Mouse (Mus musculus) spleen, postnatal 10 days (tissue): Measurements from ENCODE around the gene Plxnb2.
A peak's percentile ranks its signal among the peaks of the same experiment; 100 is the strongest.

Experiments
- DNase-seq, 2 experiments: peaks; one replicate each; pipeline ENCODE4 v3.0.0; 2021 to 2022; ENCODE audit warnings: low spot score in 2 of 2

Gene Plxnb2

DNA sequence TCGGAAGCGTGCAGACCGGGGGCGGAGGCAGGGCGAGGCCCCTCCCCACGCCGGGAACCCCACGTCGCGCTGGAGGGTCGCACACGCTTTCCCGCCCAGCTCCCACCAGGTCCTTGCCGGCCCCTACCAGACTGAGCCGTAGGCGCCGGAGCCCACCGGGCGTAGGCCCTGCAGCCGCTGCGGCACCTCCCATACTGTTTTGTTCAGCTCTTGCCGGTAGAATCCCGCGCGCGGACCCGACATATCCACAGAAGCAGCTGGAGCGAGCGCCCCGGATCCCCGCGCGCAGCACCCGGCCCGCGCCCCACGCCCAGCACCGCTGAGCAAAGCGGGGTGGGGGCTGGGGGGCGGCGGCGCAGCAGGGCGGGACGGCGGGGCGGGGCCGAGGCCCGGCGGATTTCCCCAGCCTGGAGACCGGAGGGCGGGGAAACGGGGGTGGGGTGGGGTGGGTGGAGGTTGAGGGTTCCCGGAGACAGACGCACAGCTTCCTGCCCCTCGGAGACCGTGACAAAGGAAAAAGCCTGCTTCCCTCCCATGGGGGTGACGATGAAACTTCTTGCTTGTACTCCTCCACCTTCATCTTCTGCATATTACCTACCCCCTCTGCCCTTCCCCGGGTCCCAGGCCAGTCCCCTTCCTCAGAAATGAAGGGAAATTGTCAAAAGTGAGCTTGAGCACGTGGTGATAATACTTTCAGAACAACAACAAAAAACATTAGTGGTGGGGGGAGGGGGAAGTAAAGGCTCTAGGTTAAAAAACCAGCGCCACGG is 31.1 kb downstream of the Plxnb2 start, which contains the start of gene Mapk11:
Gene Mapk11, minus strand, starts transcription at position 358 of the 770 bp plus-strand sequence.
- peak in 1 of 2 experiments; percentile 41 for DNase-seq

DNA sequence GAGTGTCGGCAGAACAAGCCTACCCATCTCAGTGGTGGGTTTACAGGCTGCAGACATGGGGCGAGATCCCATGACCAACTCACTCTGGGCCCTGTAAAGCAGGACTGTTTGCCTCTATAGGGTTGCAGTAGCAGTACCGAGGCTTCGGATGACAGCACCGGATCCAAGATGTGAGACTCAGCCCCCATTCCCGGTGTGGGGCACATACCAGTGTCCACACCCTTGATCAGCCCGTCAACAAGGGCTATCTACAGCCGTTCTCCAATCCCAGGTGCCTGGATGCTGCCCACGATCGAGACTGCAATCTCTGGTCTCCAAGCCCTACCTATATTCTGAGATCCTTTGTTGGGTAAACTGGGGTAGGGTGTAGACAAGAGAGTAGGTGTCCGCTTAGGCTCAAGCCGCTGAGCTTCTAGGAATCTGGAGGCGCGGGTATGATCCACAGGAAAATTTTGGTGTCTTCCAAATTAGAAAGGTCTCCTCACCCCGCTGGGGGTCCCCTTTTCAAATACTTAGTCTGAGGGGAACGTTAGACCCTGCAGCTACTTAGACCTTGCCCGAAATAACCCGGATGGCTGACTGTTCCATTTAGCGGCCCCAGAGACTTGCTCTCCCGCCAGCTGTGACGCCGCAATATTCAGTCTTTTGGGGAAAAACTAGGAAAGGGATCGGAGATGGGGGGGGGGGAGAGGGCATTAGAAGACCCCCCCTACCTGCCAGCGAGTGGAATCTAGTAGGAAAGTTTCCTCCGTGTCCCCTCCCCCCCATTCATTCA is 31.9 kb downstream of the Plxnb2 start:
- DNase-seq = no peak

DNA sequence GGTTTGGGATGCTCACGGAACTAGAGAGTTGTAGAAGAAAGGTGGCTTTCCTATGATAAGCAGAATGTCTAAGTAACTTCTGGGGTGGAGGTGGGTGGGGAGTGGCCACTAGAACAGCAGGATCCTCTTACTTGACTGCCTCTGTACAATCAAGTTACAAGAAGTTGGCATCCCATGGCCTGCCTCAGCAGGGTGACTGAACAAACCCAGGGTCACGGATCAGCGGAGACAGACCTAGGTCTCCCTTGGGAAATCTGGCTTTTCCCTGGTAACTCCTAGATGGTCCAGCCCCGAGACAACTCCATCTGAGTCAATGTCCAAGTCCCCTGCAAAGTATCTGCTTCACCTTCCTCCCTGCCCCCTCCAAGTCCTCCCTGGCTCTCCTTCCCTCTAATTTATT is 32.7 kb downstream of the Plxnb2 start:
- DNase-seq = no peak

DNA sequence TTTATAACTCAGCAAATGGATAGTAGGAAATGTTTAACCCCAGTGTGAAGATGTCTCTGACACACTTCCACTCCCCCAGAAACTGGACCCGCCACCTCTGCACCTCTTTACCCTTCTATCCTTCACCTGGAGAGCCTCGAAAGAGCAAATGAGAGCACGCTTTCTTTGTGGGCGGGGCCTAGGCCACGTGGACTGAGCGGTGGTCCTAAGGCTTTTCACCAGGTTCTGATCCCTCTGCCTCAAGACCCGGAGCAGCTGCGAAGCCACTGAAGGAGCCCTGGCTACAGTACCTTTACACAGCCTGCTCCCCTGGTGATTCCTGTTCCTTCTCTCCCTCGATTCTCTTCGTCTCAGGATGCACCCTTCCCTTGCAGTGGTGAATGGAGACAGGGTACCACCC is 33.1 kb downstream of the Plxnb2 start:
- DNase-seq = no peak

DNA sequence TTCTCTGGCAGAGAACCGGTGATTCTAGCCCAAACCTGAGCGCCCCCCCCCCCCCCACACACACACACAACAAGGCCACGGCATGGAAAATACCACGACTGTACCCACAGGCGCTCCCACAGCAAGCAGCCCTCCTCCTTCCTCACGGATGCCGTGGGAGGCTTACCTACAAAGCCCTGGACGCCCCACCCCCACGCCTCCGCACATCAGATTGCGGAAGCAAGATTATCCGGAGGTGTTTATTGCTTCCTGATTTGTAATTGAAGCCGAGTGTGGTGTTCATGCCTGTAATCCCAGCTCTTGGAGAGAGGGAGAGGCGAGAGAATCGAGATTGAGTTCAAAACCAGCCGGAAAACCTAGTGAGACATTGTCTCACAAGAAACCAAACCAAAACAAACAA is 33.6 kb downstream of the Plxnb2 start:
- DNase-seq = peak in 1 of 2 experiments; percentile 72

DNA sequence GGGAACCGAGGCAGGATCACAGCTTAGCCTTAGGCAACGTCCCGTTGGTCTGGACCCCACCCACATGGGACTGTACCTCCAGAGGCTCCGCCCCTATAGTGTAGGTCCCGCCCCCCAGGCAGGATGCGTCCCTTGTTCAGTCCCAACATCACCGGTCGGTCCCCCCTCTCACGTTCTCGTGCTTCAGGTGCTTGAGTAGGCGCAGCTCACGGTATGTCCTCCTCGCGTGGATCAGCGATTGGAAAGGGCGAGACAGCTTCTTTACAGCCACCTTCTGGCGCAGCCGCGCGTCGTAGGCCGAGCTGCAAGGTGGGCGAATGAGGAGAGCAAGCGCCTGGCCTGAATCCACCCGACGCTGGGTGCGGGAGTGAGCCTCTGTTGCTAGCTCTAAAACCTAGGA is 34.1 kb downstream of the Plxnb2 start:
- peak in 1 of 2 experiments; percentile 70 for DNase-seq

DNA sequence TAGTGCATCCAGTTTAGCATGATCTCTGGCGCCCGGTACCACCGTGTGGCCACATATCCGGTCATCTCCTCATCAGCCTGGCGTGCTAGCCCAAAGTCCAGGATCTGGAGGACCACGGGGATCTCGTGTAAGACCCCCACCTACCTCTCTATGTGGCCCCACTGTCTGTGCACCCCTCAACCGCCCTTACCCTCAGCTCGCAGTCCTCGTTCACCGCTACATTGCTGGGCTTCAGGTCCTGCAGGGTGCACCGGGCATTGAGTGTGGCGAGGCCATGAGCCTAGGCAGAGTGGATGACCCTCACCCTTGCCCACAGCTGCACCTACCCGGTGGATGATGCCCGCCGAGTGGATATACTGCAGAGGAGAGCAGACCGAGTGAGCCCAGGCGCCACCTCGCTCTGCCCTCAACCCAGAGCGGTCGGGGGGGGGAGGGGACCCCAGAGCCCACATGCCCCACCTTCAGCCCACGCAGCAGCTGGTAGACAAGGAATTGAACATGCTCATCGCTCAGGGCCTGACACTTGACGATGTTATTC is 34.7 kb downstream of the Plxnb2 start:
- DNase-seq = no peak

DNA sequence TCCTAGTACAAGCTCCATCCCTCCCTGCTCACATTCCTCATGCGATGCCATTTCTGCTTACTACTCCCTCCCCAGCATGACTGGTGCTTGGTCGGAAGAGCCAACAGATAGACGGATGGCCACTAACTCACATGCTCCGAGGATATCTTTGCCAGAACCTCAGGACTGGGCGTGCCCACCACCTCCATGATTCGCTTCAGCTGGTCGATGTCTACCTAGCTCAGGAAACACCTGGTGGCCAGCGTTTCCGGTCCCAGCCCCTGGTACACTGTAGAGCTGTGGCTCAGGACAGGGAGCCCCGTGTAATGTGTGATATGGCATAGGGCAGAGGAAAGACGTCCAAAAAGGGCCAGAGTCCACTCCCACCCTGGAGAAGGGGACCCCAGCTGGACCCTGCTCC is 35.6 kb downstream of the Plxnb2 start:
- DNase-seq = no peak

DNA sequence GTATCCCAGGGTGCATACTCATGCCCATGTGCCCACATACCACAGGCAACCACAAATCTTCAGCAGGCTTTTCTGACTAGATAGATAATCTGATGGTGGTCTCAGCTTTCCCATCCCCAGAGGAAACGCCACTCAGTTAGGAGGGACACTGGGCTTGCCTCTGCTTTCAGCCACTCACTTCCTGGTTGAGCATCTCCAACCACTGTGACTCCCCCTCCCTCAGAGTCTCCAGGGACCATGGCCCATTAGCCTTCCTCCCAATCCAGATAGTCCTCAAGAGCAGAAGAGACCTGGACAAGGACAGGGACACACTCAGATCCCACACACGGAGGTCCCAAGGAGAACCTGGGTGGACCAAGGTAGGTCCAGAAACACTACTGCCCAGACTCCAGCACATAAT is 37.5 kb downstream of the Plxnb2 start:
- no peak for DNase-seq

DNA sequence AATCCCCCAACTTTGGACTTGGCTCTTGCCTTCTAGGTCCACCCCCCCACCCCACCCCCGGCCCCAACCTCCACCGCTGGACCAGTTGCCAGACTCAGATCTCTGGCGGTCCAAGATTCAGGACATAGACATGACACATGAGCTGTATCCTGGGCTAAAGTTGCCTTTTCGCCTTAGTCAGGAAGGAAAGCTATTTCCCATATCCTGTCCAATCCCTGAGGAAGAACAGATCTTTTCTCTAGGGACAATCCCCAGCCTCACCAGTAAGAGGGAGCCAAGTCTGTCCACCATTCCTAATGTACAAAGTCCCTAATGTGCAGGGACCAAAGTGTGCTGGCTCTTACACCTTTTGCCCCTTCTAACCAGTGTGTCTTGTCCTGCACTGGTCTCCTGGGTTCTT is 38.7 kb downstream of the Plxnb2 start:
- no peak for DNase-seq

DNA sequence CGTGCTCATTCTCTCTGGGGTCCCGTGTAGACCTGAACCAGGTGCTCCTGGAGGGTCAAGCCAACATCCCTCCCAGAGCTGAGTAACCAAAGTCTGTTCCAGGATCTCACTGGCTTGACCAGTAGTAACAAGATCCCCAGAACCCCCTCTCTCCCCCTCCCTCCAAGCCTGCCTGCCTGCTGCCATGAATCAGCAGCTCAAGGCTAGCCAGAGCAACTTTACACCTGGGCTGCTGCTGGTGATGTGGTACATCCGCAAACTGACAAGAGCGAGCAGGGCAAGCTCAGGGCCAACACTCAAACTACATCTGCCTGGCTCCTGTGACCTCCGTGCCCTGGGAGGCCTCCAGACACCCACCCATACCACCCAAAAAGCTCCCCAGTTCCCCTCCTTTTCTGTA is 39.1 kb downstream of the Plxnb2 start:
- no peak for DNase-seq

DNA sequence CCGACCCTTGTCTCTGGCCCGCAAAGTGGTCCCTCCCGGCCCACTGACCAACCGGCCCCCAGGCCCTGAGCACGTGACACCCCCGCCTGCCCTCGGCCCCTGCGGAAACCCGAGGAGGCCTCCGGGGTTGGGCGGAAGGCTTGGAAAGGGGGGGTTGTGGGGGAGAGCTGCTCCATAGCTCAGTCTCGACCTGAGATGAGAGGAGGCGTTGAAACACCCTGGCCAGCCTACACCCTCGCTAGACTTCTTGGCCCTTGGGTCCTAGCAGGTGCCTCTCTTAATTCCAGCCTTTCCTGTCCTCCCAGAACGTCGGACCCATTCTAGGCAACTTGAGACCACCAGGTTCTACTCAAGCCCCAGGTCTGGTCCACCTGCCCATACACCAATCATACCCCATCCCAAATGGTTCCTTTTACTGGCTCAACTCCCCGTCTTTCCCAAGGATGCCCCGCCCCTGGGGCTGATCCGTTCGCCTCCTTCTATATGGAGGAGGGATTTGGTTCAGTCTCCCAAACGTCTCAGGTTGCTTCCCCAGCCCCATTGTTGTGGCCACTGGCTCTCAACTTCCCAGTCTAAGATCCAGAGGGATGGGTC is 39.8 kb downstream of the Plxnb2 start, which contains the start of gene Mapk12:
Gene Mapk12, minus strand, starts transcription at position 45 of the 594 bp plus-strand sequence.
- DNase-seq = no peak

DNA sequence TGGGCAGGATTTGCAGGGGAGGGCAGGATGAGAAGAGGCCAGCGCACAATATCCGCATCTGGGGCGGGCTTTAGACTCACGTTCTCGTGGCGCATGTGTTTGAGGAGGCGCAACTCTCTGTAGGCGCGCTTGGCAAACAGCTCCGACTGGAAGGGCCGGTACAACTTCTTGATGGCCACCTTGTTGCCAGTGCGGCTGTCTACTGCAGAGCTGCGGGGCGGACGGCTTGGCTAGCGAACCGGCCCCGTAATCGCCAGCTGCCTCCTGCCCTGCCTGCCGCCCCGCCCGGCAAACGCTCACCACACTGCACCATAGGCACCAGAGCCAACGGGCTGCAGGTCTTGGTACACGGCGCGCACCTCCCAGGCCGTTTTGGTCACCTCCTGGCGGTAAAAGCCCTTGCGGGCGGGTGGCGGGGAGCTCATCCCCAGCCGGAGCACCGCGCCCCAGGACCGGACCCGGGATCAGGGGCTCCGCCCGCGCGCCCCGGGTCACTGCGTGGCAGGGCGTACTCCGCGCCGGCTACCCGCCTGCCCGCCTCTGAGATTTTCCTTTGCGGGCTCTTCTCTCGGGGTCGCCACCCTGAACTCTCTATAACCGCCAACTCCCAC is 40.4 kb downstream of the Plxnb2 start:
- DNase-seq = no peak

DNA sequence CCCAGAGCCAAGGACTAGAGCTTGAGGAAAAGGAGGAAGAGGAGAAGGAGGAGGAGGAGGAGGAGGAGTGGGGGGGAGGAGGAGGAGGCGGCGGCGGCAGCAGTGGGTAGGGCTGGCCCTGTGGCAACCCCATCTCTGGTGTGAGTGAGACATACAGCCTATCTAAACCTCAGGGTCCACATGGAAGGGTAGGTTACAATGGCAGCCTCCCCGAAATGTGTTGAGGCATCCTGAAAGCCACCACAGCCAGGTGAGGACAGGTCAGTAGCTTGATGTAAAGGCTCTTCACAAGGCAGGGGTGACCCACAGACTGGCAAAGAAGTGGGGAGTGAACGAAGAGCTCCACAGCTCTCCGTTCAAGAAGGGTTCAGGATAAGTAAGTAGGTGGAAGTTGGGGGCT is 42.1 kb downstream of the Plxnb2 start:
- DNase-seq = no peak

DNA sequence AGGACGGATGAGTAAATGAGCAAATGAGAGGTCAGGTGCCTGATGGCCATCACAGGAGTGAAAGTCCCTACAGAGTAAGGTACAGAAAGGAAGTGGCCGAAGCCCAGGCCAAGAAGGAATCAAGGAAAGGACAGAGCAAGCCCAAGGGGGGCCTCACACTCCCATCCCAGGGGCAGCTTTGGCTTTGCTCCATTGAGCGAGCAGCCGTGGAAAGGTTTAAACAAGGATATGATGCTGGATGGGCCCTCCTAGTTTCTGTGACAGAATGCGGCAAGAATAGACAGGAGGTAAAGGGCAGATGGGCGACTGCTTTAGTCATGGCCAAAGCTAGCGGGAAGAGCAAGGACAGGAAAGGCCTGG is 42.6 kb downstream of the Plxnb2 start:
- no peak for DNase-seq

DNA sequence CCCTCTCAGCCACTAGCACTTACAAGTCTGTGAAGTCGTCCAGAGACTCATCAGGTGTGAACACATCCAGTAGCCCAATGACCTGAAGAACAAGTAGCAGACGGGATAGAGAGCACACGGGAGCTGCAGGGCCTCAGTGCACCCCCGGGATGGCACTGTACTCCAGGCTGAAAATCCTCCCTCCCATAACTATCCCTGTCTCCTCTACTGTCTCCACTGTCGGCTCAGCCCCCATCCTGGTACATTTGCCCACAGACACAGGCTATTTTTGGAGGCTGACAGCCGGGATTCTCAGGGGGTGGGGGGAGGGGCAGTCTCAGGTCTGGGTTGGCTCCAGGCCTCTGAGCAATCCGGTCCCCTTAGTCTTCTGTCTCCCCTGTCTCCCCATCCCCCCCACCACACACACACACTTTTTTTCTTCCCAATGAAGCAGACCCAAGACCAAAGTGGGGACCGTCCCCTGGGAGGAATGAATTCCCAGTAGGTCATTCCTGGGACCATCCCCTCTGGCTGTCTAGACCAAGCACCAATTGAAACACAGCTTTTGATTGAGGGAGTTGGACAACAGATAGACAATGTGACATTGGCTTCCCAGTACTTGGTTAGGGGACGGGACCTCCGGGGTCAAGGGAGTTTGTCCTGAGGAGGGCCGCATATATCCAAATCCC is 43.1 kb downstream of the Plxnb2 start:
- DNase-seq = no peak

DNA sequence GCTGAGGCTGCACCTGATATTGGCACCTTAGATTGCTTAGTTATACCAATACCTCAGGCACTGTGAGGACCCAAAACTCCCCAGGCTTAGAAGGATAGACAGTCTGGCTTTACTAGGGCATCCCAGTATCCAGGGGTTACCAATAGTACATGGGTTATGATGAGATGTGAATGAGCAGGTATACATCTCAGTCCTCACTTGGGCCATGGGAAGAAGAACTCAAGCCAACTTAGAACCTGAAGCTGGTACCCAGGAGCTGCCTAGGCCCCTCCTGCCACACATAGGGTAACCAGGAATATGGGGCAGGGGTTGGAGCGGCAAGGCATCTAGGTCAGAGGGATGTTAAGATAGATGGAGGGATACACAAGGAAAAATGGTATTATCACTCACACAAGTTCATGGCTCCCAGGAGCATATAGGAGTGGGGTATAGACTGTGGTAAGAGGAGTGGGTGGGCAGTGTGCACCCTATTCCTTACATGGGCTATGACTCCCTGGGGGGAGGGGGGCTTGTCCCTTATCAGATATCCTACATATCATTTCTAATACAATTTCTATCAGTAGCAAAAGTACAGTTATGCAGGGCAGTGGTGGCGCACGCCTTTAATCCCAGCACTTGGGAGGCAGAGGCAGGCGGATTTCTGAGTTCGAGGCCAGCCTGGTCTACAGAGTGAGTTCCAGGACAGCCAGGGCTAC is 44.0 kb downstream of the Plxnb2 start:
- DNase-seq = no peak

DNA sequence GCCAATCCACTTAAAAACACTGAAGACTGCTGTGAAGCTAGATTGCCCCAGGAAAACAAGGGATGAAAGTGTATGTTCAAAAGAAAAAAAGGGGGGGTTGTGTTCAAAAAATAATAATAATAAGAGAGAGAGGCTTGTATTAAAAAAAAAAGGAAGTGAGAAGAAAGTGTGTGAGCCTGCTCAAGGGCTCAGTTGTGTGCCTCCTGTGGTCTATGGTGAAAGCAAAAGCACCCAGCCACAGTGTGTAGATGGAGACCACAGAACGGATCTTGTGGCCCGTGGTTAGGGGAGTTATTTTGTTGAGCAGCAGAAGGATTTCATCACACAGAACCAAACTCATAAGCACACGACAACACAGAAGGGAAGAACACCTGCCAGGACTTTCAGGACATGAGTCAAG is 49.3 kb downstream of the Plxnb2 start:
- peak in 1 of 2 experiments; percentile 71 for DNase-seq

DNA sequence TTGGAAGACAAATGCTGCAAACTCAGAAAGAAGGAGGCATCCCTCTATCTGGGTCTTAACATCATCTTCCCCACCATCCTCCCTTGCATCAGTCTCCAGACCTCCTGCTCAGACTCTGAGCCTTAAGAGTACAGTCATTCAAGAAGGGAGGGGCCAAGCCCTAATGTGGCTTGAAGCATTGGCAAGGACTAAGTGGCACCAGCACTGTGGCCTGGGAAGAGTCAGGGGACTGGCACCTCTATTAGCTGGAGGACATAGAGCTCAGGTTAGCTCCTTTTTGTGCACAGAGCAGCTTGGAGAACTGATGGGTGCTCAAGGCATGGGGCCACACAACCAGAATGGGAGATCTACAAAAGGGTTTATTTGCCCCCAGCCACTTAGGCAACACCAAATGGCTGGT is 50.3 kb downstream of the Plxnb2 start:
- no peak for DNase-seq

DNA sequence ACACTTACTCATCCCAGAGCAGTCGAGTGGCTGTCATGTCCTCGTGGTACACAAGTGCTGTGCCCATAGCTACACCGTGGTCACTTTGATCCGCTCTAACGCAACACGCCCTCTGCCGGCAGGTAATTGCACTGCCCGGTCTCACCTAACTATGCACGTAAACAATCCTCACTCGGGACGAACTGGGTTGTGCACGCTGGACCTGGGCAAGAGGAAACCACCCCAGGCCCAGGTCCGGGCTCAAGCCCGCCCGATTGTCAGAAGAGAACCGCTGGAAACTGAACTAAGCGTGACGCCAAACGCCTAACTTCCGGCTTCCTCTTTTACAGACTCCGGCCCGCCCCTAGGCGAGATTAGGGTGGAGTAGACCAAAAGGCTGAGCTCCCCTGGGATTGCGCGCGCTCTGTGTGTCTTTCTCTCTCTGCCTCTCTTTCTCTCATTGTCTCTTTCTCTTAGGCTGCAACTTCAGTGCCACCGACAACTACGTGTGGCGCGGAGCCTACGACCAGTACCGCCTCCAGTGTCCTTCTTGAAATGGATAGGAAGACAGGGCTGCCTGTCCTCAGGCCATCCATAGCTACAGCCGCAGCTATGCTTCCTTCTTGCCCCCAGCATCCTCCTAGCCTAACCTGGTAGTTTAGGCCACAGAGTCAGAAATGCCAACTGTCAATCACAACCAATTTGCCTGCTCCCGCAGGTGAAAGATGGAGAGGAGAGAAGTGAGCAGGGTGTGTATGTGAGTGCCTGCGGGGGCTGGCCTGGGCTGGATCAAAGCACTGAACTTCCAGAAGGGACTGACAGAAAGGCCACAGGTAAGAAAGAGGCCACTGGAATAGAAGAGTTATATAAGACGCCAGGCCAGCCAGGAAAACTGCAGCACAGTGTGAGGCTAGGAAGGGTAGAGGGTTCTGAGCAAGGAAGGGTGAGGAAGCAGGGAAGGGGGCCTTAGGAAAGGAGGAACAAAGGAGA is 51.9 kb downstream of the Plxnb2 start, which contains the start of gene Hdac10:
Gene Hdac10, minus strand, starts transcription at position 319 of the 969 bp plus-strand sequence.
- peak; percentile 90 to 92 for DNase-seq
